Mouse (Mus musculus) kidney, adult 18-20 months (tissue): ENCODE data around the gene Osbpl10.

Experiments
- DNase-seq: peaks from one replicate; pipeline ENCODE4 v3.0.0; 2021

Gene Osbpl10

GRCm38 (mm10) chr9:115034788-115035187 is 56.4 kb downstream of the Osbpl10 start:
- no peak for DNase-seq

- DNase-seq, result no peak
Observed at GRCm38 (mm10) chr9:115038215-115038614, 59.8 kb downstream of the Osbpl10 start.

GRCm38 (mm10) chr9:115038686-115039085 is 60.3 kb downstream of the Osbpl10 start:
- DNase-seq, result no peak

- DNase-seq, result no peak
Observed at GRCm38 (mm10) chr9:115039245-115039644, 60.9 kb downstream of the Osbpl10 start.

GRCm38 (mm10) chr9:115042571-115042970 is 64.2 kb downstream of the Osbpl10 start:
- no peak for DNase-seq

- DNase-seq, result no peak
Observed at GRCm38 (mm10) chr9:115042971-115043706, 64.8 kb downstream of the Osbpl10 start.

GRCm38 (mm10) chr9:115043881-115044770 is 65.8 kb downstream of the Osbpl10 start:
- DNase-seq, result no peak

GRCm38 (mm10) chr9:115045087-115045800 is 66.9 kb downstream of the Osbpl10 start:
- no peak for DNase-seq

GRCm38 (mm10) chr9:115046701-115047100 is 68.3 kb downstream of the Osbpl10 start:
- DNase-seq, result peak; percentile 33

- peak; percentile 21 for DNase-seq
Observed at GRCm38 (mm10) chr9:115048340-115048739, 70.0 kb downstream of the Osbpl10 start.

- DNase-seq, result no peak
Observed at GRCm38 (mm10) chr9:115048861-115049260, 70.5 kb downstream of the Osbpl10 start.

- peak; percentile 80 for DNase-seq
Observed at GRCm38 (mm10) chr9:115049981-115050720, 71.8 kb downstream of the Osbpl10 start.

- no peak for DNase-seq
Observed at GRCm38 (mm10) chr9:115051976-115052375, 73.6 kb downstream of the Osbpl10 start.

- DNase-seq, result no peak
Observed at GRCm38 (mm10) chr9:115053779-115054178, 75.4 kb downstream of the Osbpl10 start.

- DNase-seq, result no peak
Observed at GRCm38 (mm10) chr9:115055041-115055830, 76.9 kb downstream of the Osbpl10 start.

- no peak for DNase-seq
Observed at GRCm38 (mm10) chr9:115058806-115059205, 80.4 kb downstream of the Osbpl10 start.

GRCm38 (mm10) chr9:115064834-115065233 is 86.5 kb downstream of the Osbpl10 start:
- no peak for DNase-seq

GRCm38 (mm10) chr9:115067071-115067470 is 88.7 kb downstream of the Osbpl10 start:
- no peak for DNase-seq

GRCm38 (mm10) chr9:115075191-115075590 is 96.8 kb downstream of the Osbpl10 start:
- DNase-seq, result no peak

- DNase-seq, result peak; percentile 68
Observed at GRCm38 (mm10) chr9:115088295-115088993, 110.1 kb downstream of the Osbpl10 start.

- DNase-seq, result no peak
Observed at GRCm38 (mm10) chr9:115089644-115090043, 111.3 kb downstream of the Osbpl10 start.
